Comparison of ENCODE assay signal across 11 mouse cellular contexts in genomic region chr16:4160898-4161247, GRCm38 (mm10). TPM values are rescaled to one million over a fixed set of nuclear protein-coding genes. Genes with fewer than 3 reads are reported as not detected.
DNase-seq lines count a peak whose midpoint lies in the region; ATAC-seq and TF ChIP-seq lines count a peak whose summit lies in the region.
"Had no signal": no experiment of that assay in that cellular context is flagged by ENCODE, and none has a peak within 500 bp of the region (broad histone marks: within the 10 kb centered on the region; RNA-seq: fewer than 3 reads in every experiment).

No protein-coding gene starts in this region.

- no peak overlapping the region for H3K4me2 ChIP-seq in intestine, embryonic 15.5 days (replicated peaks)
- no peak overlapping the region for H3K4me2 ChIP-seq in intestine, postnatal 0 days (replicated peaks; ENCODE audit: low read depth)
- no peak overlapping the region for H3K4me2 ChIP-seq in midbrain, postnatal 0 days (ENCODE audit: low read depth, low read length, poor library complexity, severe bottlenecking)
- no peak overlapping the region for H3K4me2 ChIP-seq in midbrain, embryonic 11.5 days
- H3K4me2 ChIP-seq in stomach, embryonic 16.5 days (ENCODE audit: low read depth, low read length) = no peak overlapping the region

- DNase-seq in gastrocnemius, adult 18-20 months (ENCODE audit: low spot score) = peak; percentile 35
- DNase-seq in gastrocnemius, postnatal 14 days = no peak
- DNase-seq in midbrain, postnatal 0 days (ENCODE audit: low spot score) = peak; percentile 5
- DNase-seq in midbrain, embryonic 11.5 days (ENCODE audit: low spot score, missing footprints) = no peak
- DNase-seq in T-cell, adult 2 months (ENCODE audit: low spot score) = no peak
- DNase-seq: liver, postnatal 0 days; thymus, postnatal 4 days had no signal

- TF ChIP-seq CTCF in intestine, postnatal 0 days (IDR thresholded peaks at IDR 0.05; ENCODE audit: low read depth) = no peak
- no peak for TF ChIP-seq CTCF in midbrain, postnatal 0 days (IDR thresholded peaks at IDR 0.05)

- H3K27me3 ChIP-seq in intestine, embryonic 15.5 days (replicated peaks) = no peaks in the 10 kb centered on the region
- no peaks in the 10 kb centered on the region for H3K27me3 ChIP-seq in intestine, postnatal 0 days (replicated peaks; ENCODE audit: control insufficient read depth, insufficient read depth, low read length)
- H3K27me3 ChIP-seq in midbrain, postnatal 0 days (ENCODE audit: insufficient read depth, low read length) = no peaks in the 10 kb centered on the region
- no peaks in the 10 kb centered on the region for H3K27me3 ChIP-seq in midbrain, embryonic 11.5 days (ENCODE audit: control insufficient read depth, insufficient read depth, low read length)
- H3K27me3 ChIP-seq in stomach, embryonic 16.5 days (ENCODE audit: control insufficient read depth, insufficient read depth, low read length) = no peaks in the 10 kb centered on the region

- no peaks in the 10 kb centered on the region for H3K36me3 ChIP-seq in intestine, embryonic 15.5 days
- no peaks in the 10 kb centered on the region for H3K36me3 ChIP-seq in intestine, postnatal 0 days (ENCODE audit: control insufficient read depth, insufficient read depth)
- H3K36me3 ChIP-seq in midbrain, postnatal 0 days (ENCODE audit: insufficient read depth, low read length) = no peaks in the 10 kb centered on the region
- no peaks in the 10 kb centered on the region for H3K36me3 ChIP-seq in midbrain, embryonic 11.5 days (ENCODE audit: control insufficient read depth, insufficient read depth, low read length)
- no peaks in the 10 kb centered on the region for H3K36me3 ChIP-seq in stomach, embryonic 16.5 days (ENCODE audit: control insufficient read depth, insufficient read depth, low read length)

- no peak overlapping the region for H3K4me3 ChIP-seq in intestine, embryonic 15.5 days (replicated peaks)
- H3K4me3 ChIP-seq in intestine, postnatal 0 days (ENCODE audit: low read depth, low read length) = no peak overlapping the region
- no peak overlapping the region for H3K4me3 ChIP-seq in midbrain, postnatal 0 days (ENCODE audit: low read depth, low read length)
- no peak overlapping the region for H3K4me3 ChIP-seq in midbrain, embryonic 11.5 days (ENCODE audit: low read depth, low read length)
- H3K4me3 ChIP-seq in stomach, embryonic 16.5 days (replicated peaks; ENCODE audit: low read length) = no peak overlapping the region
- H3K4me3 ChIP-seq: erythroblast, embryonic 14.5 days had no signal

- H3K4me1 ChIP-seq in intestine, embryonic 15.5 days (replicated peaks) = 0 out of 2 replicates have a peak, but pooled peaks cover 6% of the 10 kb centered on the region
- no peaks in the 10 kb centered on the region for H3K4me1 ChIP-seq in intestine, postnatal 0 days (replicated peaks; ENCODE audit: control insufficient read depth, insufficient read depth, low read length)
- H3K4me1 ChIP-seq in midbrain, postnatal 0 days (ENCODE audit: insufficient read depth, low read length) = peaks cover 5% of the 10 kb centered on the region; the same call in 1 of the 2 replicates
- no peaks in the 10 kb centered on the region for H3K4me1 ChIP-seq in midbrain, embryonic 11.5 days (ENCODE audit: control insufficient read depth, insufficient read depth, low read length)
- peaks cover 21% of the 10 kb centered on the region; the same call in 1 of the 2 replicates for H3K4me1 ChIP-seq in stomach, embryonic 16.5 days (ENCODE audit: control insufficient read depth, insufficient read depth, low read length)

- 0 out of 2 replicates have a peak, but pooled peaks have one; percentile 17 for ATAC-seq in intestine, embryonic 15.5 days
- no peak for ATAC-seq in intestine, postnatal 0 days
- no peak for ATAC-seq in midbrain, postnatal 0 days (ENCODE audit: low FRiP score)
- no peak for ATAC-seq in midbrain, embryonic 11.5 days (ENCODE audit: low FRiP score)
- ATAC-seq in stomach, embryonic 16.5 days (ENCODE audit: insufficient read depth, low FRiP score) = peak; percentile 37; the same call in 1 of the 2 replicates
- ATAC-seq: liver, postnatal 0 days had no signal

- intact Hi-C loops in gastrocnemius, postnatal 14 days (cut with DNase I; ENCODE audit: low total_unique reads) = no loop called here

- H3K27ac ChIP-seq in intestine, embryonic 15.5 days = no peak overlapping the region
- no peak overlapping the region for H3K27ac ChIP-seq in intestine, postnatal 0 days (ENCODE audit: low read depth, low read length)
- H3K27ac ChIP-seq in midbrain, postnatal 0 days (ENCODE audit: low read depth, low read length) = no peak overlapping the region
- no peak overlapping the region for H3K27ac ChIP-seq in midbrain, embryonic 11.5 days (ENCODE audit: low read depth, low read length)
- H3K27ac ChIP-seq in stomach, embryonic 16.5 days (ENCODE audit: low read length) = no peak overlapping the region

- H3K9me3 ChIP-seq in intestine, embryonic 15.5 days = no peaks in the 10 kb centered on the region
- no peaks in the 10 kb centered on the region for H3K9me3 ChIP-seq in intestine, postnatal 0 days (ENCODE audit: control insufficient read depth)
- H3K9me3 ChIP-seq in midbrain, postnatal 0 days (ENCODE audit: low read length) = no peaks in the 10 kb centered on the region
- H3K9me3 ChIP-seq in midbrain, embryonic 11.5 days (ENCODE audit: control insufficient read depth, low read length) = no peaks in the 10 kb centered on the region
- H3K9me3 ChIP-seq in stomach, embryonic 16.5 days (replicated peaks; ENCODE audit: control insufficient read depth, low read length) = no peaks in the 10 kb centered on the region

- no peak overlapping the region for H3K9ac ChIP-seq in intestine, embryonic 15.5 days
- H3K9ac ChIP-seq in intestine, postnatal 0 days (ENCODE audit: low read depth, low read length) = no peak overlapping the region
- H3K9ac ChIP-seq in midbrain, postnatal 0 days (replicated peaks; ENCODE audit: low read length, poor library complexity, severe bottlenecking) = no peak overlapping the region
- no peak overlapping the region for H3K9ac ChIP-seq in midbrain, embryonic 11.5 days (ENCODE audit: low read length)
- no peak overlapping the region for H3K9ac ChIP-seq in stomach, embryonic 16.5 days (ENCODE audit: low read length)
- H3K9ac ChIP-seq: liver, postnatal 0 days had no signal

RNA-seq across cellular contexts. Expression of gene Crebbp, which starts 52.9 kb away (rescaled TPM):
- 10 to 100 TPM; 35.2 to 37.9 TPM for total RNA-seq in gastrocnemius, adult 18-20 months (2021)
- total RNA-seq in gastrocnemius, postnatal 14 days (2021) = 10 to 100 TPM; 33.0 to 33.1 TPM
- 25.3 and 25.6 TPM in 2 replicates for polyA plus RNA-seq in intestine, embryonic 15.5 days (2015; fragmentation: Nextera tagmentation; extraction: Ambion mirVana)
- polyA plus RNA-seq in intestine, postnatal 0 days (2015; fragmentation: Nextera tagmentation; extraction: Ambion mirVana) = 22.7 and 33.1 TPM in 2 replicates
- 61.0 and 66.2 TPM in 2 replicates for total RNA-seq in midbrain, postnatal 0 days (2014; rRNA removed)
- polyA plus RNA-seq in midbrain, postnatal 0 days (2015; fragmentation: Nextera tagmentation; extraction: Ambion mirVana) = 25.2 and 29.3 TPM in 2 replicates
- 30.8 and 32.7 TPM in 2 replicates for polyA plus RNA-seq in midbrain, embryonic 11.5 days (2014; fragmentation: Nextera tagmentation; extraction: Ambion mirVana)
- 25.1 and 28.0 TPM in 2 replicates for polyA plus RNA-seq in stomach, embryonic 16.5 days (2015; fragmentation: Nextera tagmentation; extraction: Ambion mirVana)

Comparison
In these comparisons a context has a peak if more than half of its experiments do, and no peak if none do; other contexts are left out.
1. DNase-seq: peak in gastrocnemius, adult 18-20 months (single experiment) and midbrain, postnatal 0 days (single experiment); none in gastrocnemius, postnatal 14 days (single experiment), midbrain, embryonic 11.5 days (single experiment) and T-cell, adult 2 months (single experiment).
2. ATAC-seq: peak in intestine, embryonic 15.5 days (single experiment) and stomach, embryonic 16.5 days (single experiment); none in intestine, postnatal 0 days (single experiment), midbrain, postnatal 0 days (single experiment) and midbrain, embryonic 11.5 days (single experiment).